29 mouse cellular contexts compared by ENCODE assay signal in genomic region chr8:76374314-76374713, GRCm38 (mm10).
DNase-seq lines count a peak whose midpoint lies in the region; ATAC-seq and TF ChIP-seq lines count a peak whose summit lies in the region.
"Had no signal": no experiment of that assay in that cellular context is flagged by ENCODE, and none has a peak within 500 bp of the region (broad histone marks: within the 10 kb centered on the region; RNA-seq: fewer than 3 reads in every experiment).

No protein-coding gene starts in this region.

- no peak for TF ChIP-seq EP300 in heart, adult 2 months (IDR thresholded peaks at IDR 0.05; ENCODE audit: insufficient read depth, low read depth, low read length)

- ATAC-seq in intestine, embryonic 15.5 days = peak; percentile 47
- ATAC-seq: forebrain, embryonic 14.5 days; Patski had no signal

- H3K4me1 ChIP-seq in kidney, adult 2 months (ENCODE audit: control insufficient read depth, insufficient read depth, low read length) = peaks cover 5% of the 10 kb centered on the region; the same call in 1 of the 2 replicates
- no peaks in the 10 kb centered on the region for H3K4me1 ChIP-seq in intestine, embryonic 15.5 days (replicated peaks)
- no peaks in the 10 kb centered on the region for H3K4me1 ChIP-seq in heart, adult 2 months (ENCODE audit: control insufficient read depth, insufficient read depth, low read length)
- H3K4me1 ChIP-seq: embryonic facial prominence, embryonic 12.5 days; hindbrain, embryonic 13.5 days; lung, embryonic 15.5 days; neural tube, embryonic 12.5 days had no signal

- H3K9me3 ChIP-seq in intestine, embryonic 15.5 days = no peaks in the 10 kb centered on the region
- H3K9me3 ChIP-seq: embryonic facial prominence, embryonic 12.5 days; hindbrain, embryonic 13.5 days; lung, embryonic 15.5 days; neural tube, embryonic 12.5 days had no signal

- peak; percentile 89 for DNase-seq in kidney, adult 2 months
- no peak for DNase-seq in kidney, postnatal 10 days
- DNase-seq in kidney, adult 9 months = peak; percentile 90
- DNase-seq in kidney, postnatal 36 days = peak; percentile 44 to 78
- no peak for DNase-seq in heart, adult 2 months
- DNase-seq in heart, adult 18-20 months = no peak
- DNase-seq: adrenal gland, postnatal 14 days; cerebellum, adult 11 months; cerebellum, adult 9-11 months; embryo, embryonic 11 days; gastrocnemius, postnatal 14 days; heart, postnatal 36 days; right cerebral cortex, postnatal 4 days; thymus, adult 18-20 months; thymus, postnatal 25 days had no signal

- H3K36me3 ChIP-seq in kidney, adult 2 months (ENCODE audit: control insufficient read depth, insufficient read depth, low read length) = no peaks in the 10 kb centered on the region
- H3K36me3 ChIP-seq in intestine, embryonic 15.5 days = no peaks in the 10 kb centered on the region
- H3K36me3 ChIP-seq in heart, adult 2 months (ENCODE audit: control insufficient read depth, insufficient read depth, low read length) = no peaks in the 10 kb centered on the region
- H3K36me3 ChIP-seq: embryonic facial prominence, embryonic 12.5 days; hindbrain, embryonic 13.5 days; limb, embryonic 12.5 days; lung, embryonic 15.5 days; neural tube, embryonic 12.5 days had no signal

- no peaks in the 10 kb centered on the region for H3K79me2 ChIP-seq in heart, adult 2 months (replicated peaks; ENCODE audit: control insufficient read depth, insufficient read depth, low read length)

- no peaks in the 10 kb centered on the region for H3K27me3 ChIP-seq in kidney, adult 2 months (replicated peaks; ENCODE audit: control insufficient read depth, insufficient read depth, low read length)
- H3K27me3 ChIP-seq in intestine, embryonic 15.5 days (replicated peaks) = no peaks in the 10 kb centered on the region
- H3K27me3 ChIP-seq in heart, adult 2 months (ENCODE audit: control insufficient read depth, insufficient read depth, low read length) = no peaks in the 10 kb centered on the region
- H3K27me3 ChIP-seq: embryonic facial prominence, embryonic 12.5 days; hindbrain, embryonic 13.5 days; limb, embryonic 12.5 days; lung, embryonic 15.5 days; neural tube, embryonic 12.5 days had no signal

- intact Hi-C loops in heart, adult 2 months (cut with DNase I) = no loop called here

- H3K9ac ChIP-seq in intestine, embryonic 15.5 days = no peak overlapping the region
- H3K9ac ChIP-seq in heart, adult 2 months (ENCODE audit: low read depth, low read length) = no peak overlapping the region
- H3K9ac ChIP-seq: embryonic facial prominence, embryonic 12.5 days; hindbrain, embryonic 13.5 days; limb, embryonic 12.5 days; liver, embryonic 14.5 days; lung, embryonic 15.5 days; neural tube, embryonic 12.5 days had no signal

- no peak for TF ChIP-seq CTCF in kidney, adult 2 months (conservative IDR thresholded peaks at IDR 0.05; ENCODE audit: insufficient read depth, insufficient read length, low read depth, low read length)
- no peak for TF ChIP-seq CTCF in heart, adult 2 months (IDR thresholded peaks at IDR 0.05)

- no peak for TF ChIP-seq POLR2A in kidney, adult 2 months (IDR thresholded peaks at IDR 0.05; ENCODE audit: low read depth, low read length)
- TF ChIP-seq POLR2A in heart, adult 2 months (IDR thresholded peaks at IDR 0.05; ENCODE audit: insufficient read depth, low read depth, low read length) = no peak

- no peak overlapping the region for H3K4me2 ChIP-seq in intestine, embryonic 15.5 days (replicated peaks)
- H3K4me2 ChIP-seq: embryonic facial prominence, embryonic 12.5 days; heart, embryonic 11.5 days; hindbrain, embryonic 13.5 days; limb, embryonic 12.5 days; lung, embryonic 15.5 days; midbrain, embryonic 11.5 days; neural tube, embryonic 12.5 days had no signal

- H3K4me3 ChIP-seq in kidney, adult 2 months (ENCODE audit: insufficient read depth, low read depth, low read length) = no peak overlapping the region
- H3K4me3 ChIP-seq in intestine, embryonic 15.5 days (replicated peaks) = no peak overlapping the region
- no peak overlapping the region for H3K4me3 ChIP-seq in heart, adult 2 months
- H3K4me3 ChIP-seq: embryonic facial prominence, embryonic 12.5 days; hindbrain, embryonic 13.5 days; left cerebral cortex, adult 2 months; limb, embryonic 12.5 days; lung, embryonic 15.5 days; myocyte; neural tube, embryonic 12.5 days had no signal

- H3K27ac ChIP-seq in kidney, adult 2 months (ENCODE audit: insufficient read depth, low read depth, low read length) = peak overlapping the region; percentile 96
- H3K27ac ChIP-seq in intestine, embryonic 15.5 days = no peak overlapping the region
- H3K27ac ChIP-seq in heart, adult 2 months = no peak overlapping the region
- H3K27ac ChIP-seq: embryonic facial prominence, embryonic 12.5 days; hindbrain, embryonic 13.5 days; left cerebral cortex, adult 2 months; limb, embryonic 12.5 days; liver, embryonic 14.5 days; lung, embryonic 15.5 days; neural tube, embryonic 12.5 days; stomach, postnatal 0 days had no signal

Comparison
In these comparisons a context has a peak if more than half of its experiments do, and no peak if none do; other contexts are left out.
1. DNase-seq: peak in kidney, adult 2 months (single experiment), kidney, adult 9 months (single experiment) and kidney, postnatal 36 days (2 of 2); none in kidney, postnatal 10 days (single experiment), heart, adult 2 months (0 of 2) and heart, adult 18-20 months (0 of 2).